Mouse (Mus musculus) MEL (cell line): ENCODE measurements around the gene Ephb2. TPM values are rescaled to one million over a fixed set of nuclear protein-coding genes. Genes with fewer than 3 reads are reported as not detected.

Experiments
- DNase-seq: peaks from one replicate; pipeline ENCODE4 v3.0.0; 2011; ENCODE audit warnings: low read depth, low spot score
- H3K27ac ChIP-seq: 2 replicates; pipeline ENCODE4 v1.5.1; 2012; ENCODE audit warnings: low read depth, mild to moderate bottlenecking, control low read depth, low read length, moderate library complexity; ENCODE audit not compliant: control insufficient read depth
- H3K27me3 ChIP-seq, 2 experiments: fragments of 150-350 bp in 1 of 2; sonication (generic) in 1 of 2; 2 replicates each; pipeline ENCODE4 v1.6.1; 2012; ENCODE audit warnings: low read length in 2 of 2, mild to moderate bottlenecking in 2 of 2, improper control_type of control experiment in 1 of 2, moderate library complexity in 1 of 2; ENCODE audit not compliant: insufficient read depth in 2 of 2, control insufficient read depth in 1 of 2
- H3K36me3 ChIP-seq, 2 experiments: 2 replicates each; pipeline ENCODE4 v1.6.1; 2012 to 2014; ENCODE audit warnings: low read length in 2 of 2, improper control_type of control experiment in 1 of 2, inconsistent platforms in 1 of 2, mild to moderate bottlenecking in 1 of 2; ENCODE audit not compliant: insufficient read depth in 2 of 2, control insufficient read depth in 1 of 2
- H3K4me1 ChIP-seq, 2 experiments: fragments of 150-350 bp in 1 of 2; sonication (generic) in 1 of 2; 2 replicates each; pipeline ENCODE4 v1.6.1; 2012; ENCODE audit warnings: low read length in 2 of 2, improper control_type of control experiment in 1 of 2, mild to moderate bottlenecking in 1 of 2; ENCODE audit not compliant: insufficient read depth in 2 of 2, control insufficient read depth in 1 of 2
- H3K4me3 ChIP-seq, 2 experiments: fragments of 150-350 bp in 1 of 2; sonication (generic) in 1 of 2; 2 replicates each; pipeline ENCODE4 v1.5.1; 2012; ENCODE audit warnings: low read depth in 2 of 2, low read length in 2 of 2, mild to moderate bottlenecking in 2 of 2, moderate library complexity in 2 of 2, control low read depth in 1 of 2, improper control_type of control experiment in 1 of 2; ENCODE audit not compliant: control insufficient read depth in 1 of 2, insufficient read depth in 1 of 2
- H3K79me2 ChIP-seq: 2 replicates; pipeline ENCODE4 v1.6.1; 2012; ENCODE audit warnings: mild to moderate bottlenecking, low read length, moderate library complexity; ENCODE audit not compliant: control insufficient read depth, poor library complexity, insufficient read depth
- H3K9ac ChIP-seq: 2 replicates; pipeline ENCODE4 v1.6.1; 2012; ENCODE audit warnings: low read depth, mild to moderate bottlenecking, control low read depth, low read length, moderate library complexity; ENCODE audit not compliant: control insufficient read depth, poor library complexity, severe bottlenecking
- H3K9me3 ChIP-seq: fragments of 150-350 bp; sonication (generic); replicated peaks from 2 replicates; pipeline ENCODE4 v1.6.1; 2012; ENCODE audit warnings: mild to moderate bottlenecking, low read length, improper control_type of control experiment, moderate library complexity; ENCODE audit not compliant: insufficient read depth
- BHLHE40 ChIP-seq: IDR thresholded peaks from 2 replicates; pipeline ENCODE4 v1.6.1; 2012; ENCODE audit warnings: low read depth, mild to moderate bottlenecking, inconsistent platforms, low read length, improper control_type of control experiment, borderline replicate concordance
- CHD1 ChIP-seq: IDR thresholded peaks from 2 replicates; pipeline ENCODE4 v1.6.1; 2012; ENCODE audit warnings: low read depth, mild to moderate bottlenecking, inconsistent platforms, low read length, improper control_type of control experiment
- CHD2 ChIP-seq: IDR thresholded peaks from 2 replicates; pipeline ENCODE4 v1.6.1; 2011; ENCODE audit warnings: low read length, improper control_type of control experiment
- E2F4 ChIP-seq: IDR thresholded peaks from 2 replicates; pipeline ENCODE4 v1.6.1; 2011; ENCODE audit warnings: low read depth, low read length, improper control_type of control experiment, borderline replicate concordance
- EP300 ChIP-seq, 2 experiments: IDR thresholded peaks; 2 replicates each; pipeline ENCODE4 v1.6.1; 2011; ENCODE audit warnings: improper control_type of control experiment in 2 of 2, low read length in 2 of 2, low read depth in 1 of 2, mild to moderate bottlenecking in 1 of 2
- ETS1 ChIP-seq: IDR thresholded peaks from 2 replicates; pipeline ENCODE4 v1.6.1; 2012; ENCODE audit warnings: low read depth, mild to moderate bottlenecking, inconsistent platforms, low read length, improper control_type of control experiment, moderate library complexity
- GABPA ChIP-seq: IDR thresholded peaks from 2 replicates; pipeline ENCODE4 v1.6.1; 2012; ENCODE audit warnings: low read depth, mild to moderate bottlenecking, inconsistent platforms, low read length, improper control_type of control experiment, moderate library complexity
- JUND ChIP-seq: IDR thresholded peaks from 2 replicates; pipeline ENCODE4 v1.6.1; 2011; ENCODE audit warnings: low read depth, mild to moderate bottlenecking, improper control_type of control experiment, low read length
- MYB ChIP-seq: IDR thresholded peaks from 2 replicates; pipeline ENCODE4 v1.6.1; 2011; ENCODE audit warnings: mild to moderate bottlenecking, low read depth, low read length, improper control_type of control experiment
- MYC ChIP-seq: IDR thresholded peaks from 2 replicates; pipeline ENCODE4 v1.6.1; 2011; ENCODE audit warnings: low read depth, mild to moderate bottlenecking, low read length, improper control_type of control experiment, moderate library complexity
- NELFE ChIP-seq: IDR thresholded peaks from 2 replicates; pipeline ENCODE4 v1.6.1; 2011; ENCODE audit warnings: low read depth, low read length, improper control_type of control experiment
- NRF1 ChIP-seq: IDR thresholded peaks from 2 replicates; pipeline ENCODE4 v1.6.1; 2014; ENCODE audit warnings: low read depth, mild to moderate bottlenecking, inconsistent platforms, low read length, improper control_type of control experiment, moderate library complexity; ENCODE audit not compliant: poor library complexity, insufficient read depth, severe bottlenecking
- POLR2AphosphoS2 ChIP-seq: IDR thresholded peaks from 2 replicates; pipeline ENCODE4 v1.6.1; 2011; ENCODE audit warnings: low read length, improper control_type of control experiment
- POLR2AphosphoS5 ChIP-seq: IDR thresholded peaks from 2 replicates; pipeline ENCODE4 v1.6.1; 2012; ENCODE audit warnings: low read depth, borderline replicate concordance, mild to moderate bottlenecking, inconsistent platforms, low read length, moderate library complexity, mixed read lengths
- SIN3A ChIP-seq: IDR thresholded peaks from 2 replicates; pipeline ENCODE4 v1.6.1; 2012; ENCODE audit warnings: low read length, improper control_type of control experiment, inconsistent platforms
- SMC3 ChIP-seq: IDR thresholded peaks from 2 replicates; pipeline ENCODE4 v1.6.1; 2011; ENCODE audit warnings: low read depth, low read length, improper control_type of control experiment
- TAL1 ChIP-seq: IDR thresholded peaks from 2 replicates; pipeline ENCODE4 v1.6.1; 2012; ENCODE audit warnings: mild to moderate bottlenecking, inconsistent platforms, low read length, moderate library complexity, mixed read lengths
- USF2 ChIP-seq, 2 experiments: IDR thresholded peaks; 2 replicates each; pipeline ENCODE4 v1.6.1; 2011 to 2012; ENCODE audit warnings: improper control_type of control experiment in 2 of 2, low read length in 2 of 2, borderline replicate concordance in 1 of 2, inconsistent platforms in 1 of 2, low read depth in 1 of 2, mild to moderate bottlenecking in 1 of 2; ENCODE audit not compliant: insufficient read depth in 1 of 2
- ZC3H11A ChIP-seq: IDR thresholded peaks from 2 replicates; pipeline ENCODE4 v1.6.1; 2012; ENCODE audit warnings: low read depth, mild to moderate bottlenecking, inconsistent platforms, low read length, improper control_type of control experiment
- ZMIZ1 ChIP-seq: IDR thresholded peaks from 2 replicates; pipeline ENCODE4 v1.6.1; 2012; ENCODE audit warnings: low read depth, mild to moderate bottlenecking, inconsistent platforms, low read length, improper control_type of control experiment, moderate library complexity
- polyA plus RNA-seq, 2 experiments: library from polyadenylated mRNA; stranded (reverse) in 1 of 2; unstranded in 1 of 2; fragments of >175 nt in 1 of 2; fragments of >200 nt in 1 of 2; gene quantifications; 2 replicates each; pipeline versions ENCODE4 v1.2.1 to v1.2.4; 2012; ENCODE audit warnings: low replicate concordance in 2 of 2, low read depth in 1 of 2; ENCODE audit not compliant: insufficient read length in 2 of 2, insufficient read depth in 1 of 2, missing spikeins in 1 of 2
- total RNA-seq: library from RNA; depleted of rRNA; stranded (reverse); fragments of 300-350 nt; gene quantifications from 2 replicates; pipeline ENCODE4 v1.2.3, GENCODE M21; 2012

Ephb2 gene
- total and polyA plus RNA-seq, 3 experiments, result 1.9 to 4.1 TPM; not detected in 1

- H3K9ac ChIP-seq, result no peak overlapping the region
- no peak overlapping the region for H3K4me3 ChIP-seq
- DNase-seq, result no peak
- H3K9me3 ChIP-seq, result no peaks in the 10 kb centered on the region
- no peak overlapping the region for H3K27ac ChIP-seq
- peaks cover 0 to 1% of the 10 kb centered on the region in 2 experiments; a peak in 2 of 4 replicates for H3K27me3 ChIP-seq
- no peaks in the 10 kb centered on the region for H3K79me2 ChIP-seq
- no peaks in the 10 kb centered on the region for H3K36me3 ChIP-seq
- TF ChIP-seq E2F4, result no peak
- TF ChIP-seq EP300 (IDR thresholded peaks at IDR 0.05; ENCODE audit: low read depth in 1 of 2, low read length in 2 of 2), result no peak
- no peak for TF ChIP-seq BHLHE40
- TF ChIP-seq USF2 (IDR thresholded peaks at IDR 0.05; ENCODE audit: borderline replicate concordance in 1 of 2, insufficient read depth in 1 of 2, low read depth in 1 of 2, low read length in 2 of 2), result no peak
- TF ChIP-seq MYB, result no peak
- no peak for TF ChIP-seq ZMIZ1
- TF ChIP-seq MYC, result no peak
- no peak for TF ChIP-seq POLR2AphosphoS2
- no peak for TF ChIP-seq POLR2AphosphoS5
- TF ChIP-seq CHD1, result no peak
- no peak for TF ChIP-seq ZC3H11A
- no peak for TF ChIP-seq SMC3
- TF ChIP-seq JUND, result no peak
- no peak for TF ChIP-seq NELFE
- no peak for TF ChIP-seq TAL1
- TF ChIP-seq GABPA, result no peak
- no peak for TF ChIP-seq ETS1
- no peaks in the 10 kb centered on the region for H3K4me1 ChIP-seq
These were observed 6.0 kb downstream of the Ephb2 start for GRCm38 (mm10) chr4:136829837-136830236.

DNA sequence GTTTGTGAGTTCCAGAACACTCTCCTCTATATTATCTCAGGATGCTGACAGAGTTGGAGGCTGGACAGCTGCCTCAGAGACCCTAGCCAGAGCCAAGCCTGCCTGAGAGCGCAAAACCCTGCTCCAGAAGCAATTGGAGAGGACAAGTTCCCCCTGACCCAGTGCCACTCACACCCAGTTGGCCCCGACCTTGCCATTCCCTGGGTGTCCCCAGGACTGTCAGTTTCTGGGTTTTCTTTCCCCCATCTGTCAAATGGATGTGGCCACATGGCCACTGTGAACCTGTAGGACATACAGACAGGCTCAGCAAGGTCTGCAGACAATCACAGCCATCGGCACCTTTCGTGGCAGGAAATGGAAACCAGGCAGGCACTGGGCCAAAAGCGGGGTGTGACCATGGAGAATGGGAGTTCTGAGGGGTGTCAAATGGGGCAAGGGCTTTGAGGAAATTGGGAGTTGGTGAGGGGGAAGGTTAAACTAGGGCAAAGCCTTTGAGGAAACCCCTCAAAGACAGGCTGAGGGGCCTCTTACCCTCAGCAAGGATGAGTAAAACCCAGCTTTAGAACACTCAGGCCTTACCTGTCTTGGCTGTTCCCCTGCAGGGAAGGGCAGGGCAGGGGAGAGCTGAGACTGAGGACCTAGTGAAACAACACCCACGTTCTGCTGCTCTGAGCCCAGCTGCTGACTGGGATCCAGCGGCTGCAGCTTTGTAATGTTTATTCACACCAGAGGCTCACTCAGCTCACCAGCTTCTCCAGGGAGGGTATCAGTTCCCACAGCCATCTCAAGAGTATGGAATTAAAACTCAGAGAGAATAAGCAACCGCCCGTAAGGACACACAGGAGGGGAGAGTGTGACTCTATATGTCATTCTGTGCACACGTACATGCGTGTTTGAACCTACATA lies 6.9 kb downstream of the Ephb2 start:
- Histone ChIP-seq H3K4me1 (no peaks in the 10 kb centered on the region), H3K9ac (no peak overlapping the region), H3K36me3 (no peaks in the 10 kb centered on the region), H3K27ac (no peak overlapping the region), H3K4me3 (no peak overlapping the region), H3K79me2 (no peaks in the 10 kb centered on the region), H3K9me3 (no peaks in the 10 kb centered on the region), H3K27me3 (peaks cover 0 to 1% of the 10 kb centered on the region in 2 experiments; a peak in 2 of 4 replicates)
- DNase-seq, result no peak
- no peak for TF ChIP-seq MYB
- TF ChIP-seq POLR2AphosphoS5, result no peak
- no peak for TF ChIP-seq BHLHE40
- TF ChIP-seq ZMIZ1, result no peak
- TF ChIP-seq CHD2, result no peak
- TF ChIP-seq NRF1, result no peak
- TF ChIP-seq SIN3A, result no peak
